Mouse (Mus musculus) Patski (cell line): ENCODE data around the gene Dgki. TPM values are rescaled to one million over a fixed set of nuclear protein-coding genes. Genes with fewer than 3 reads are reported as not detected.

Experiments used
- ATAC-seq: fragments of 100-300 bp; one replicate; pipeline ENCODE4 v1.8.0; 2021
- CTCF ChIA-PET: fragments of 350-600 bp; sonication (Branson Sonifier 250); formaldehyde crosslinking; loops from one replicate; lab custom pipeline; 2022; ENCODE audit warnings: inconsistent platforms; lab: Charles Lee
- POLR2A ChIA-PET: fragments of 350-600 bp; sonication (Branson Sonifier 250); formaldehyde crosslinking; loops from one replicate; lab custom pipeline; 2022; ENCODE audit warnings: antibody characterized with exemption, inconsistent platforms; lab: Charles Lee
- DNase-seq: peaks from one replicate; pipeline ENCODE4 v3.0.0-alpha.2; 2011; ENCODE audit warnings: low read depth, low spot score
- H3K27me3 ChIP-seq: fragments of 371-371 bp; one replicate; pipeline ENCODE4 v1.5.1; 2021
- CTCF ChIP-seq: fragments of 100-300 bp; IDR thresholded peaks from one replicate; pipeline ENCODE4 v1.5.1; 2021
- in situ Hi-C: fragments of 300-500 bp; cut with MboI; formaldehyde crosslinking; loops from 3 replicates; pipeline ENCODE4 v1.11.1; 2018; ENCODE audit warnings: low pct_unique_long_range_greater_than_20kb, mixed read lengths
- polyA plus RNA-seq: library from polyadenylated mRNA; unstranded; gene quantifications from one replicate; pipeline ENCODE4 v1.2.3, GENCODE M21; 2021

The Dgki gene
- polyA plus RNA-seq, 1 experiment from 2014 or later: 0.03 TPM

- TF ChIP-seq CTCF: no peak
- peaks cover 38% of the 10 kb centered on the region for H3K27me3 ChIP-seq
- ChIA-PET POLR2A (no interaction called here), CTCF (no interaction called here)
- ATAC-seq (no peak), DNase-seq (no peak)
- in situ Hi-C loops: no loop called here
Observed at GRCm38 (mm10) chr6:37068737-37069136, 231.2 kb downstream of the Dgki start.

GRCm38 (mm10) chr6:37067357-37067756 lies 232.6 kb downstream of the Dgki start:
- H3K27me3 ChIP-seq: peaks cover 33% of the 10 kb centered on the region
- no peak for ATAC-seq
- CTCF ChIA-PET: interaction anchor here (1.1 kb wide), 1 partner anchor 12 kb away, joined by 3 read pairs; no protein-coding TSS in a partner anchor
- in situ Hi-C loops: no loop called here
- no peak for TF ChIP-seq CTCF
- no peak for DNase-seq
- POLR2A ChIA-PET: no interaction called here

- no peak for TF ChIP-seq CTCF
- ChIA-PET POLR2A (no interaction called here), CTCF (interaction anchor here (1.1 kb wide), 1 partner anchor 11 kb away, joined by 3 read pairs; no protein-coding TSS in a partner anchor)
- peaks cover 30% of the 10 kb centered on the region for H3K27me3 ChIP-seq
- ATAC-seq: no peak
- no peak for DNase-seq
- in situ Hi-C loops: loop anchor here (5.0 kb wide), 1 partner anchor 288 kb away; no protein-coding TSS in a partner anchor
Observed at GRCm38 (mm10) chr6:37064214-37064830, 235.7 kb downstream of the Dgki start.

- in situ Hi-C loops: loop anchor here (5.0 kb wide), 1 partner anchor 289 kb away; no protein-coding TSS in a partner anchor
- no peak for DNase-seq
- no peak for TF ChIP-seq CTCF
- no peak for ATAC-seq
- H3K27me3 ChIP-seq: peaks cover 33% of the 10 kb centered on the region
- ChIA-PET POLR2A (no interaction called here), CTCF (no interaction called here)
Observed at GRCm38 (mm10) chr6:37063266-37063665, 236.7 kb downstream of the Dgki start.

- in situ Hi-C loops: loop anchor here (5.0 kb wide), 1 partner anchor 292 kb away; no protein-coding TSS in a partner anchor
- POLR2A ChIA-PET: no interaction called here
- CTCF ChIA-PET: no interaction called here
- ATAC-seq: no peak
- no peak for DNase-seq
- H3K27me3 ChIP-seq: peaks cover 24% of the 10 kb centered on the region
- TF ChIP-seq CTCF: no peak
Observed at GRCm38 (mm10) chr6:37060114-37060513, 239.9 kb downstream of the Dgki start.

GRCm38 (mm10) chr6:37057957-37058356 lies 242.0 kb downstream of the Dgki start:
- POLR2A ChIA-PET: no interaction called here
- CTCF ChIA-PET: no interaction called here
- no peak for ATAC-seq
- H3K27me3 ChIP-seq: peaks cover 18% of the 10 kb centered on the region
- no peak for DNase-seq
- TF ChIP-seq CTCF: no peak
- in situ Hi-C loops: no loop called here

- CTCF ChIA-PET: interaction anchor here (0.9 kb wide), 1 partner anchor 296 kb away, joined by 4 read pairs; no protein-coding TSS in a partner anchor
- POLR2A ChIA-PET: no interaction called here
Observed at GRCm38 (mm10) chr6:37057536-37057935, 242.4 kb downstream of the Dgki start.

GRCm38 (mm10) chr6:37055634-37056033 lies 244.3 kb downstream of the Dgki start:
- CTCF ChIA-PET: interaction anchor here (1.2 to 1.5 kb wide), 2 partner anchors 392 to 397 kb away, joined by 3 read pairs; no protein-coding TSS in a partner anchor
- peaks cover 24% of the 10 kb centered on the region for H3K27me3 ChIP-seq
- no peak for TF ChIP-seq CTCF
- POLR2A ChIA-PET: no interaction called here
- ATAC-seq (no peak), DNase-seq (no peak)
- in situ Hi-C loops: no loop called here

More at GRCm38 (mm10) chr6:37057536-37057935, 242.4 kb downstream of the Dgki start:
- in situ Hi-C loops: no loop called here
- ATAC-seq (no peak), DNase-seq (no peak)
- H3K27me3 ChIP-seq: peaks cover 18% of the 10 kb centered on the region
- no peak for TF ChIP-seq CTCF

- in situ Hi-C loops: no loop called here
- no peak for DNase-seq
- CTCF ChIA-PET: interaction anchor here (1.2 kb wide), 1 partner anchor 393 kb away, joined by 3 read pairs; no protein-coding TSS in a partner anchor
Observed at GRCm38 (mm10) chr6:37055128-37055527, 244.9 kb downstream of the Dgki start.

GRCm38 (mm10) chr6:37054435-37055020 lies 245.5 kb downstream of the Dgki start:
- POLR2A ChIA-PET: interaction anchor here (1.0 kb wide), 1 partner anchor 394 kb away, joined by 3 read pairs; no protein-coding TSS in a partner anchor
- H3K27me3 ChIP-seq: peaks cover 21% of the 10 kb centered on the region
- no peak for DNase-seq
- ATAC-seq: peak; percentile 82
- CTCF ChIA-PET: interaction anchor here (1.3 kb wide), 1 partner anchor 17 kb away, joined by 3 read pairs; no protein-coding TSS in a partner anchor
- in situ Hi-C loops: loop anchor here (5.0 kb wide), 1 partner anchor 398 kb away; no protein-coding TSS in a partner anchor
- peak; percentile 57 for TF ChIP-seq CTCF

More at GRCm38 (mm10) chr6:37055128-37055527, 244.9 kb downstream of the Dgki start:
- POLR2A ChIA-PET: no interaction called here
- no peak for TF ChIP-seq CTCF
- ATAC-seq: no peak
- H3K27me3 ChIP-seq: peaks cover 21% of the 10 kb centered on the region

- in situ Hi-C loops: loop anchor here (5.0 kb wide), 1 partner anchor 399 kb away; no protein-coding TSS in a partner anchor
- POLR2A ChIA-PET: no interaction called here
- CTCF ChIA-PET: interaction anchor here (0.9 to 1.3 kb wide), 3 partner anchors 11 to 302 kb away, joined by 3 read pairs; no protein-coding TSS in a partner anchor
- no peak for ATAC-seq
- TF ChIP-seq CTCF: no peak
- peaks cover 16% of the 10 kb centered on the region for H3K27me3 ChIP-seq
- no peak for DNase-seq
Observed at GRCm38 (mm10) chr6:37053411-37053810, 246.6 kb downstream of the Dgki start.
